Mouse (Mus musculus): ENCODE measurements around the gene A330070K13Rik.

The A330070K13Rik gene

DNA sequence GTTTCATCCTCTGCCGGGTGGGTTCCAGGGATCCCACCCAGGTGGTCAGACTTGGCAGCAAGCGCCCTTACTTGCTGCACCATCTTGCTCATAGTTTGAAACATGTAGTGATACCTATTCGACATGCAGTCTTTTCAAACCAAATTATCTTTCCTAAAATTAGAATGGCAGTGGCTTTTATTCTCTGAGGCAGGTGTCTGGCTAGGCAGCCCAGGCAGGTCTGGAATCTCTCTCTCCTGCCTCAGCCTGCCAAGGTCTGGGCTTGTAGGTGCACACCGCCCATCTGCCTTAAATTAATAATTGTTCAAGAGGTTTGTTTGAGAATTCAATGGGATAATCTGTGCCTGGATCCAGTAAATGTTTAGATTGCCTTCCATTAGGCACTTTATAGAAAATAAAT is 53.6 kb downstream of the A330070K13Rik start:
- DNase-seq (ENCODE audit: low read depth, low spot score), result no peak

DNA sequence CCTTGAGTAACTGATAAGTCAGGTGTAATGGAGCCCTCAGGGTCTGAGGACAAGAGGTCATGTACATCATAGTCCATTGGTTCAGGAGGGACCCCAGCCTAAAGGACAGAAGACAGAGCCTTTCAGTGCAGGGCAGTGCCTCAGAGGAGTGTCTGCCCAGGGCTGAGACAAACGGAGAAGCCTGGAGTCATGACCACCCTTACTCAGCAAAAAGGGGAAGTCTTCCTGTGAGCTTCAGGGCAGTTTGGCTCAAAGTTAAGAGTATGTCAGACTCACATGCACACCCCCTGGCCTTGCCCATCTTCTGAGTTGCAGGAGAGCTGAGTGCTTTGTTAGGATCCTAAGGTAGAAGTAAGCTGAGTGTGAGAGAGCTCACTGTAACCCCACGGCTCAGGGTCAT is 54.5 kb downstream of the A330070K13Rik start:
- no peak for DNase-seq (ENCODE audit: low read depth, low spot score)
